Mouse (Mus musculus) intestine, embryonic 14.5 days (tissue): ENCODE measurements at regions not wholly inside any gene's neighbourhood (a gene's known extent, or its start where the extent isn't known, plus 50 kb on each side); places are given as distances from the start of the nearest gene placed in this dataset.

Source experiments
- ATAC-seq: fragments of 200-750 bp; cut with Nextera tagmentation; replicated peaks from 2 replicates; pipeline ENCODE4 v1.8.0; 2017; ENCODE audit warnings: low read depth, moderate number of reproducible peaks, moderate TSS enrichment, moderate library complexity; ENCODE audit not compliant: low FRiP score, low TSS enrichment
- DNase-seq: peaks from one replicate; pipeline ENCODE4 v3.0.0-alpha.2; 2018; ENCODE audit warnings: low spot score
- H3K27ac ChIP-seq: fragments of 300-500 bp; sonication (generic); 2 replicates; pipeline ENCODE4 v1.5.1; 2014; ENCODE audit warnings: low read depth, mild to moderate bottlenecking, control low read depth
- H3K27me3 ChIP-seq: fragments of 300-500 bp; sonication (generic); replicated peaks from 2 replicates; pipeline ENCODE4 v1.6.1; 2014; ENCODE audit warnings: low read length, control low read depth; ENCODE audit not compliant: control insufficient read depth, insufficient read depth
- H3K36me3 ChIP-seq: fragments of 300-500 bp; sonication (generic); 2 replicates; pipeline ENCODE4 v1.6.1; 2014; ENCODE audit warnings: low read length, control low read depth; ENCODE audit not compliant: control insufficient read depth, insufficient read depth
- H3K4me1 ChIP-seq: fragments of 300-500 bp; sonication (generic); replicated peaks from 2 replicates; pipeline ENCODE4 v1.6.1; 2014; ENCODE audit warnings: low read length, control low read depth, mixed read lengths; ENCODE audit not compliant: control insufficient read depth, insufficient read depth
- H3K4me2 ChIP-seq: fragments of 300-500 bp; sonication (generic); 2 replicates; pipeline ENCODE4 v1.6.1; 2014; ENCODE audit warnings: low read length
- H3K4me3 ChIP-seq: fragments of 300-500 bp; sonication (generic); 2 replicates; pipeline ENCODE4 v1.5.1; 2014; ENCODE audit warnings: low read depth, low read length, control low read depth, mixed read lengths
- H3K9ac ChIP-seq: fragments of 300-500 bp; sonication (generic); 2 replicates; pipeline ENCODE4 v1.6.1; 2014; ENCODE audit warnings: mild to moderate bottlenecking, low read length
- H3K9me3 ChIP-seq: fragments of 300-500 bp; sonication (generic); 2 replicates; pipeline ENCODE4 v1.6.1; 2016; ENCODE audit warnings: low read length, control low read depth; ENCODE audit not compliant: control insufficient read depth
- whole genome bisulfite sequencing: fragments of 180-500 bp; shearing (Covaris S2); extraction: QIAGEN DNeasy Blood & Tissue Kit; methylation state at CpG from one replicate; pipeline ENCODE4 v1.1.7; 2014; 5-methylcytosine and 5-hydroxymethylcytosine counted together

DNA sequence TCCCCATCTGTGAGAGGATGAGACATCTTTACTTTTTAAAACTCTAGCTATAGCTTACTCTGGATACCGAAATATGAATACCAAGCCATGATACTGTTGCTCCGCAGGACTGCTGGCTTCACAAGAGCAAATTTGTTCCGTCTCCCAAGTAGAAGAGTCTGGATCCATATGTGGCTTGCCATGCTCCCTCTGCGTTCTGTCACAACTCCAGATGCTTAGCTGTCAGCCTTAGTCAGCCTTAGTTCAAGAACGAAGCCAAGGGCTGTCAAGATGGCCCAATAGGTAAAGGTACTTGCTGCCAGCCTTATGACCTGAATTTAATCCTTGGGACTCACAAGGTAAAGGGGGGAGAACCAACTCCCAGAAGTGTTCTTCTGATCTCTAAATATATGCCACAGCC, 64.6 kb upstream of the Nabp1 start:
- peaks cover 11% of the 10 kb centered on the region; the same call in 1 of the 2 replicates for H3K4me1 ChIP-seq
- H3K27me3 ChIP-seq, result no peaks in the 10 kb centered on the region
- no peak overlapping the region for H3K9ac ChIP-seq
- H3K9me3 ChIP-seq, result no peaks in the 10 kb centered on the region
- no peak overlapping the region for H3K4me3 ChIP-seq
- 91% methylated on average over 5 of the region's 5 CpGs for WGBS
- no peaks in the 10 kb centered on the region for H3K36me3 ChIP-seq
- H3K4me2 ChIP-seq, result no peak overlapping the region
- ATAC-seq, result no peak
- DNase-seq, result no peak
- H3K27ac ChIP-seq, result no peak overlapping the region

GRCm38 (mm10) chr1:51539634-51540033, 61.4 kb upstream of the Nabp1 start:
- Histone ChIP-seq H3K4me2 (no peak overlapping the region), H3K9me3 (no peaks in the 10 kb centered on the region), H3K9ac (no peak overlapping the region), H3K27me3 (no peaks in the 10 kb centered on the region), H3K27ac (no peak overlapping the region; the same call in 1 of the 2 replicates), H3K36me3 (no peaks in the 10 kb centered on the region), H3K4me3 (no peak overlapping the region), H3K4me1 (peaks cover 11% of the 10 kb centered on the region; the same call in 1 of the 2 replicates)
- DNase-seq, result no peak
- WGBS, result 64% methylated on average over 4 of the region's 4 CpGs
- peak; percentile 75 for ATAC-seq

DNA sequence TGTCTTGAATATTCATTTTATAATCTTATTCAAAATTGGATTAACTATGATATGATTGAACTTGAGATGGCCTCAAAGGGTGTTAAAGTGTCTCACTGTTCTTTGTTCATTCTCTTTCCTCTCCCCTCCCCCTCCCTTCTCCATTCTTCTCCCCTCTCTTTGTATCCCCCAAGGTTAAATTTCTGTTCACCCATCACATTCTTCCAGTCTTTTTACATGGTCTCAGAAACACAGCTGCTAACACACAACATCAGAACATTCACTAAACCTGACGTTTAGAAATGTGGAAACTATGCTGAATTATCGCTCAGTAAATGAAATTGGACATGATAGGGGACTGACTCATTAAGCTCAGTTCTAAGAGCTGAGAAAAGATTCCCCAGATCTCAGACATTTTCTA, 60.6 kb upstream of the Nabp1 start:
- ATAC-seq (no peak), DNase-seq (no peak)
- 49% methylated on average over 2 of the region's 2 CpGs for WGBS
- no peak overlapping the region for H3K4me2 ChIP-seq
- no peaks in the 10 kb centered on the region for H3K36me3 ChIP-seq
- peak overlapping the region; percentile 43; the same call in 1 of the 2 replicates for H3K27ac ChIP-seq
- peaks cover 11% of the 10 kb centered on the region; the same call in 1 of the 2 replicates for H3K4me1 ChIP-seq
- no peak overlapping the region for H3K4me3 ChIP-seq
- H3K9ac ChIP-seq, result no peak overlapping the region
- no peaks in the 10 kb centered on the region for H3K27me3 ChIP-seq
- H3K9me3 ChIP-seq, result no peaks in the 10 kb centered on the region

GRCm38 (mm10) chr1:51537765-51538360, 59.6 kb upstream of the Nabp1 start:
- H3K4me2 ChIP-seq, result no peak overlapping the region
- ATAC-seq (no peak), DNase-seq (no peak)
- H3K27me3 ChIP-seq, result no peaks in the 10 kb centered on the region
- WGBS, result 92% methylated on average over 7 of the region's 7 CpGs
- H3K4me3 ChIP-seq, result no peak overlapping the region
- H3K27ac ChIP-seq, result no peak overlapping the region
- peaks cover 11% of the 10 kb centered on the region; the same call in 1 of the 2 replicates for H3K4me1 ChIP-seq
- H3K9ac ChIP-seq, result no peak overlapping the region
- no peaks in the 10 kb centered on the region for H3K9me3 ChIP-seq
- H3K36me3 ChIP-seq, result no peaks in the 10 kb centered on the region

GRCm38 (mm10) chr1:51536076-51536475, 57.9 kb upstream of the Nabp1 start:
- H3K27me3 ChIP-seq, result no peaks in the 10 kb centered on the region
- H3K4me1 ChIP-seq, result peaks cover 11% of the 10 kb centered on the region; the same call in 1 of the 2 replicates
- H3K4me3 ChIP-seq, result no peak overlapping the region
- no peaks in the 10 kb centered on the region for H3K36me3 ChIP-seq
- no peak overlapping the region for H3K27ac ChIP-seq
- DNase-seq, result no peak
- H3K9ac ChIP-seq, result no peak overlapping the region
- 100% methylated on average over 1 of the region's 1 CpGs for WGBS
- no peak for ATAC-seq
- no peak overlapping the region for H3K4me2 ChIP-seq
- no peaks in the 10 kb centered on the region for H3K9me3 ChIP-seq

- DNase-seq (no peak), ATAC-seq (no peak)
- no peaks in the 10 kb centered on the region for H3K9me3 ChIP-seq
- H3K4me3 ChIP-seq, result no peak overlapping the region
- peaks cover 11% of the 10 kb centered on the region; the same call in 1 of the 2 replicates for H3K4me1 ChIP-seq
- no peaks in the 10 kb centered on the region for H3K27me3 ChIP-seq
- H3K9ac ChIP-seq, result no peak overlapping the region
- no peak overlapping the region for H3K27ac ChIP-seq
- no peaks in the 10 kb centered on the region for H3K36me3 ChIP-seq
- H3K4me2 ChIP-seq, result no peak overlapping the region
- WGBS, result 96% methylated on average over 2 of the region's 2 CpGs
These were observed 57.2 kb upstream of the Nabp1 start for GRCm38 (mm10) chr1:51535414-51535813.

- no peak overlapping the region for H3K4me3 ChIP-seq
- ATAC-seq (no peak), DNase-seq (no peak)
- WGBS, result 60% methylated on average over 1 of the region's 1 CpGs
- H3K4me2 ChIP-seq, result no peak overlapping the region
- H3K27me3 ChIP-seq, result no peaks in the 10 kb centered on the region
- no peaks in the 10 kb centered on the region for H3K36me3 ChIP-seq
- no peaks in the 10 kb centered on the region for H3K9me3 ChIP-seq
- no peaks in the 10 kb centered on the region for H3K4me1 ChIP-seq
- no peak overlapping the region for H3K27ac ChIP-seq
- H3K9ac ChIP-seq, result no peak overlapping the region
These were observed 53.1 kb upstream of the Nabp1 start for GRCm38 (mm10) chr1:51531360-51531759.

DNA sequence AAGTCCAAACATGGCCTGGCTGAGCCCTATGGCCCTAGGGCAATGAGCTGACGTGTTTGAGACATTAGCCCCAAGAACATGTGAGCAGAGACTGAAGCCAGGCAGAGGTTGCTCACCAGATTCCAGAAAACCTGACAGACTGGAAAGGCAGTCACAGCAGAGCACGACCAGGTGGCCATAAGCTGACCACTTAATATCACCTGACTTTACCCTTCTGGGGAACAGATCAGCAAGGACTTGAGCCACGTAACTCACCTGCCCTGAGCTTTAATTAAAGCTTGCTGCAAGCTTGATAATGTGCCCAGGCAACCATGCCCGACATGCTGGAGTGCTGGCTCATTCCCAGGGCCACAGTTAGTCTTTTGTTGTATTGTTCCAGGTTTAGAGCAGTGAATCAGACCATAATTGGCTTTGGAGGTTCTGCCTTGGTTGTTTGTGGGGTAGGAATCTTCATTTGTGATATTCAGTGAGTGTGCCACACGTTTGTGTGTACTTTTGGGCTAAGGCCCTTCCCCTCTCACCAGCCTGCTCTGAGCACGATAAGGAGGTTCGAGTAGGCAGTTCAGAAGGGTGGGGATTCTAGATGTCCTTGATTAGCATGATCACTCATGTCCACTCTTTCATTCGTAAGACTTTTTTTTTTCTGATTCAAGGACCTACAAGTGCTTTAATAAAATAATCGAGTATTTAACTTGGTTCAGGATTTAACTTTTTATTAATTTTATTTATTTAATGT, 52.1 kb upstream of the Nabp1 start:
- H3K4me2 ChIP-seq, result no peak overlapping the region
- no peaks in the 10 kb centered on the region for H3K9me3 ChIP-seq
- DNase-seq, result no peak
- no peak overlapping the region for H3K9ac ChIP-seq
- ATAC-seq, result no peak
- 68% methylated on average over 9 of the region's 9 CpGs for WGBS
- H3K36me3 ChIP-seq, result no peaks in the 10 kb centered on the region
- no peaks in the 10 kb centered on the region for H3K4me1 ChIP-seq
- H3K27me3 ChIP-seq, result no peaks in the 10 kb centered on the region
- H3K4me3 ChIP-seq, result no peak overlapping the region
- H3K27ac ChIP-seq, result no peak overlapping the region

DNA sequence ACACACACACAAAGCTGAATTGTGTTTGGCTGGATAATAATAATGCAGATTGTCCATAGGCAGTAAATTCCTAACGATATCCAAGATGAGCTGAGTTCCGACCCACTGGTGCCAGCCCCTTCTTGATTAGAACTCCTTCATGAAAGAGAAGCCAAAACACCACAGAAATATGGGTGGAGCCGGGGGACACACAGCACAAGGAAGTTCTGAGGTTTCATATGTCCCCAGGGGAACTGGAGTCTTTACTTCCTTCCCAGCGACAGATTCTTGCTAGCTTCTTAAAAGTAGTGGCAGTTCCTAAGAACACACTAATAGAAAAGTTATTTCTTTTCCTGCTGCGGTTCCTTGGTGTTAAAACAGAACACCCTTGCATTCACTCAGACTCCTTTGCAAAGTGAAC, 51.4 kb upstream of the Nabp1 start:
- no peak for ATAC-seq
- Histone ChIP-seq H3K36me3 (no peaks in the 10 kb centered on the region), H3K27ac (no peak overlapping the region), H3K9ac (no peak overlapping the region), H3K4me2 (no peak overlapping the region), H3K4me1 (no peaks in the 10 kb centered on the region), H3K4me3 (no peak overlapping the region), H3K9me3 (no peaks in the 10 kb centered on the region), H3K27me3 (no peaks in the 10 kb centered on the region)
- DNase-seq, result no peak
- WGBS, result 70% methylated on average over 5 of the region's 5 CpGs
